Mouse (Mus musculus): ENCODE data around the gene Atp2b2. TPM values are rescaled to one million over a fixed set of nuclear protein-coding genes. Genes with fewer than 3 reads are reported as not detected.

Atp2b2 gene
- total RNA-seq, 2 experiments from 2014 or later: 7.6 to 8.4 TPM

GRCm38 (mm10) chr6:113861375-113861770, 181.0 kb downstream of the Atp2b2 start:
- DNase-seq (ENCODE audit: low spot score in 2 of 2): no peak

- no peak for DNase-seq (ENCODE audit: low spot score in 2 of 2)
These were observed 181.6 kb downstream of the Atp2b2 start for GRCm38 (mm10) chr6:113860735-113861374.

DNA sequence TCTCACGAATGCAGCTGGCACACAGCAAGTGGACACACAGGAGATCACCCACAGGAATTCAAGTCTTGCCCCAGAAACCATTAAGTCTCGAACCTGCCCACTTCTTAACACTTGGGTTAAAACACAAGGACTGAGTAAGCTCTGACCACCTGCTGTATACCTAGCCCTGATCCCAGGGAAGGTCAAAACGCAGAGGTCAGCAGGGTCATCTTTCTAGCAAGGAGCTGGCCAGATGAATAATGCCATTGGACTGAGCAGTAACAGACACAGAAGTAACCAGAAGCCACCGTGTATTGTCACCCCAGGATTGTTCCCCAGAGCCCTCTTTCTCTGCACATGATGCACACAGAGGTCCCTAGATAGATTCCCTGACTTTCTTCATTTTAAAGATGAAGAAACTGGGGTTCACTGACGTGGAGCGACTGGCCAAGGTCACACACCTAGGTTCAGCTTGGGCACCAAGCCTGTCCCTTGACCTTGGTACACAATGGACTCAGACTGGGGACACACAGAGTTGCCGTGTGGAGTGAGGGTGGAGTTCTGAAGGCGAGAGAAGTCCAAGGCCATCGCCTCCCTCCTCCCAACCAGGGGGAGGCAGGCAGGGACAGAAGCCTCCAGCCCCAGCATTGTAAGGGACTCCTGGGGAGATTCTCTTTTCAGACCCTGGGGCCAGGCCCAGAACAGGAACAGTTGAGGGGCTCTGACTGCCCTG, 182.2 kb downstream of the Atp2b2 start:
- no peak for DNase-seq (ENCODE audit: low spot score in 2 of 2)

GRCm38 (mm10) chr6:113858317-113858716, 184.1 kb downstream of the Atp2b2 start:
- no peak for DNase-seq (ENCODE audit: low spot score in 2 of 2)

DNA sequence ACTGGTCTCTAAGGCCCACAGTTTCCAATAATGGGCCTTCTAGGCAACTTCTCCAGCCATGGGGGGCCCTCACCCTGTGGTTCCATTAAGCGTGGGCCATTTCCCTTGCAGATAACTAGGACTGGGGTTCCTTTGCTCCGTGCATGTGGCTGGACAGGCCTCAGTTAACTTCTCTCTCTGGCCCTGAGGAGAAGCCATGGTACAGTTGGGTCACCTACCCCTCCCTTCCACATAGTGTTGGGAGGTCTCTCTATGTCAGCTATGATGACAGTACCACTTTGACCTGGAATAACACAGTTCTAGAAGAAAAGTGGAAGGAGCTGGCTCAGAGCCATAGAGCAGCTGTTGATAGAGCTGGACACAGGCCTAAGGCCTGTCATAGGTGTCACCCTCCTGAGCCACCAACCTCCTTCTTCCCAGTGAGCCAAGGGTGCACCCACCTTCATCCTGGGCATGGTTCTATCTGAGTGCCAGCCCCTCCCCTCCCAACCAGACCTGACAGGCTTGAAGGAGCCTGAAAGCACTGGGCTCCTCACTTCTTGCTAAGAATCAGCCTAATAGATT, 185.0 kb downstream of the Atp2b2 start:
- DNase-seq (ENCODE audit: low spot score in 2 of 2): no peak

DNA sequence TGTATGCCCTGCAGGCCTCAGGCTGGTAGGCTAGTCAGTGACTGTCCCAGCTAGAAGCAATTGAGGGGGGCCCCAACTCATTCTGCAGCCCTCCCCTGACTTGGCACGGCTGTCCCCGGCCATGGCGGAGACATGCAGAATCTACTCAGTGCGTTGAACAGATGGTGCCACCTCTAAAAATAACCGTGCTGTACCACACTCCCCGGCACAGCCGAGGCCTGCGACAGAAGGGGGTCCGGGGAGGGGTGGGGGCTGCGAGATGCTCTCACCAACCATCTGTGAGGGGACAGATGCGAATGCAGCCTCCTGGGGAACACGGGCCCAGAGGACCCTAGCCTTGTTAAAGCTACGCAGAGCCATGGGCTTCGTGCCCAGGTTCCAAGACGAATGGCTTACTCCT, 185.6 kb downstream of the Atp2b2 start:
- DNase-seq (ENCODE audit: low spot score in 2 of 2): no peak

DNA sequence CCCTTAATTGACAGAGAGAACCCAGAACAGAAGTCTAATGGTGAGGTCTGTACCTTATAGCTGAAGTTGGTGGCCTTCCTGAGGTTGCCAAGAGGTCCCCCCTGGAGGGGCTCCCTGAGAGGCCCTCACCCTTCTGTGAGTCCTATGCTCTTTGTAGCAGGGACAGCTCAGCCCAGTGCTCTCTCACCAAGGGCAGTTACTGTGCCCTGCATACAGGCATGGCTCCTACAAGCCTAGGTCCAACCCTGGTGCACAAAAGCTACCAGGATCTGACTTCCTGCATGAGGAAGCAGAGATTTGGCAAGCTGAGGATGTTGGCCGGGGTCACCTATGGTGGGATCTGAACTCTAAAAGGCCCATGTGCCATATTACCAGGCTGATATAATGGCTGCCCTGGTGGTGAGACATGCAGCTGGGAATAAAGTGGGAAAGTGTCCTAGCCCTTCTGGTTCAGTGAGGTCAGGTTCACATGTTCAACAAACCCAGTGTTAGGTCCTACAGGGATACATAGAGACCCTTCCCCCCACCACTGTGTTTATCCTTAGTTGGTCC, 186.2 kb downstream of the Atp2b2 start:
- no peak for DNase-seq (ENCODE audit: low spot score in 2 of 2)

- DNase-seq (ENCODE audit: low spot score in 2 of 2): no peak
These were observed 186.8 kb downstream of the Atp2b2 start for GRCm38 (mm10) chr6:113855581-113855980.

DNA sequence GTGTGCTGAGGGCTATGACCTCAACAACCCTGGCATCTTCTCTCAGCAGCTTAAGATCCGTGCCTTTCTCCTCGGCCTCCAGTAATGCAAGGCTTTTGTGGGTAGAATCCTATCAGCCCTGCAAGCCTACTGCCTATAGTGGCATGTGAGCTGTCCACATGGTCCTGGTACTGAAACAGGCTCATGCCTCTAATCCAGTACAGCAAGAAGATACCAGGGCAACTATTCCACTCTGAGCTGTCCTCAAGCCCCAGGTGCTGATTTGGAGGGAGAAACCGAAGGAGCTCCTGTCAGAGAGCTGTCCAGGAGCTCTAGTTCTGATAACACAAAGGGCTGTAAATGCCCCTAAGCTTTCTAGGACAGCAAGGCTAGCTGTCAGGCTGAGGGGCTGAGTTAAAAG, 190.1 kb downstream of the Atp2b2 start:
- peak; percentile 14 to 58 for DNase-seq (ENCODE audit: low spot score in 2 of 2)

DNA sequence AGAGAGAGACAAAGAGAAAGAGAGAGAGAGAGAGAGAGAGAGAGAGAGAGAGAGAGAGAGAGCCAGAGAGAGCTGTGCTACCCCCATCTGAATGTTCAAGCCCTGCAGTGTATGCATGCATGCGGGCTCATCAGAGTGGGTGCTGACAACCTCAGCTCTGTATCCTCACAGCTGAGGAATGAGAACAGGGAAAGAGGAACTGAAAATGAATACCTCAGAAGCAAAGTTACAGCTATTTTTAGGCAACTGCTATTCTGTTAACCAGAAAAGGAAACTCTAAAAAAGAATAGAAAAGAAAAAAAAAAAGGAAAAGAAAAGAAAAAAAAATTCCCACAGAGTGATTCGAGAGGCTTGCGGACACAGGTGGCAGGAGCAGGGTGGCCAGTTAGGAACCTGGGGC, 192.6 kb downstream of the Atp2b2 start:
- no peak for DNase-seq (ENCODE audit: low spot score in 2 of 2)

- DNase-seq (ENCODE audit: low spot score in 2 of 2): no peak
These were observed 193.8 kb downstream of the Atp2b2 start for GRCm38 (mm10) chr6:113848655-113849054.

GRCm38 (mm10) chr6:113847092-113847491, 195.3 kb downstream of the Atp2b2 start:
- DNase-seq (ENCODE audit: low spot score in 2 of 2): no peak

- DNase-seq (ENCODE audit: low spot score in 2 of 2): no peak
These were observed 199.2 kb downstream of the Atp2b2 start for GRCm38 (mm10) chr6:113843248-113843647.

DNA sequence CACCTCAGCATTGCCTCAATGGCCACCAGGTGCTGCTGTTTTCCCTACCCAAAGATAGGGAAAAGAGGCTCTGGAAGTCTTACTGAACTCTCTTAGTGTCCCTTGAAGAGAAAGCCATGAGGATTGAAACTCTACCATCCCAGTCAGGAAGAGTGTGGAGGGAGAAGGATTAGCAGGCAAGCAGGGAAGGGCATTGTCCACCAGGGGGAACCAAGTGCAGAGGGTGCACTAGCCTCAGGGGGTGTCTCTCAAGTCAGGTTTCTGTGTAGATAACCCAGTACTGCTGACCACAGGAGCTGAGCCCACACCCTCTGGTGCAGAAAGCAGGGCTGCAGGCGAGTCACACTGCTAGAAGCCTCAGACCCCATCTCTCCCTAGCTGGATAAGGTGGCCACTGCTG, 203.9 kb downstream of the Atp2b2 start:
- no peak for DNase-seq (ENCODE audit: low spot score in 2 of 2)

DNA sequence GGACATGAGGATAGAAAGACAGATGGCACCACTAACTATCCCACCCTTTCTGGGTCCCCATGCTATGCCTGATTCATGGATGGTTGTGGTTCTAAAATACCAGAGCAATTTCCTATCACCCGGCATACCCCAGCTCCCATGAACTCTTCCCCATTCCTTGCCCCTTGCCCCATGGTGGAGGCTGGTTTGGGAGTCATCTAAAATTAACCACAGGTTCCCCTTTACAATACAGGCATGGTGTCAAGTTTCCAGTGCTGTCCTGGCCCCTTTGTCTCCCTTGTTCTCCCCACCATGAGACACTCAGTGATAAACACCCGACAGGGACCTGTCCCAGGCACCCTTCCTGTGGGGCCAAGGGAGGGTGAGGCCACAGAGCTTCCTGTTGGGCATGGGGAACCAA, 204.7 kb downstream of the Atp2b2 start:
- DNase-seq (ENCODE audit: low spot score in 2 of 2): no peak

GRCm38 (mm10) chr6:113836545-113836944, 205.9 kb downstream of the Atp2b2 start:
- DNase-seq (ENCODE audit: low spot score in 2 of 2): no peak

DNA sequence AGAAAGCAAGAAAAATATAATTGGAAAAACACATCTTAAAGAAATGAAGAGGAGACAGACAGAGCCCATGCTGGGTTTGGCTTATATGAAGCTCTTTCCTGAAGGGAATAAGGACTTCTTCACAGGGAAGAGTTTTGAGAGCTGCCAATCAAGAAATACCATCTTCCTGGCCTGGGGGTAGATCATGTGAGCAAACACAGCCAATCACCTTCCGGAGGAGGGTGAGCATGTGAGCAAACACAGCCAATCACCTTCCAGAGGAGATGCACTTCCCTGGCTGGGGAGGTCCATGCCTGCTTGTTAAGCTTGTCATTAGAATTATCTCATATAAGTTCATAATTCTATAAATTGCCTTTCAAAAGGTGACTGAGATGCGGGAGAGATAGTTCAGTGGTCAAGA, 211.9 kb downstream of the Atp2b2 start:
- DNase-seq (ENCODE audit: low spot score in 2 of 2): no peak

DNA sequence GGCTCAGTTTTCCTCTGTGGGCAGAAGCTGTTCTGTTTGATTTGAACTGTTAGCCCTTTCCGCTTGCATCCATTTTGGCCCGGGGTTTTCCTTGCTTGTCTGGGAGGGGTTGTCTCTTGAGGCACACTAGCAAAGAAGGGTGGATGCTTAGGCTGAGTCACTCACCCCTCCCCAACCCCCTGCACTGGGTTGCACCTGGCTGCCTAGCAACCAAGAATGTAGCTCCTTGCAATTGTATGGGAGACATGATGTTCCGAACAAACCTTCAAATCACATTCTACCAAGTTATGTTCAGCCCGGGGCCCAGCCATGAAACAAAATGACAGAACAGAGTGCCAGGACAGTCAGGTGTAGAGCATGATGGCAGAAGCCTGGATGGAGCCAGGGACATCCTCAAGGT, 215.1 kb downstream of the Atp2b2 start:
- no peak for DNase-seq (ENCODE audit: low spot score in 2 of 2)

GRCm38 (mm10) chr6:113822417-113822816, 220.0 kb downstream of the Atp2b2 start:
- peak in 1 of 2 experiments; percentile 11 for DNase-seq (ENCODE audit: low spot score in 2 of 2)

GRCm38 (mm10) chr6:113816690-113817089, 225.7 kb downstream of the Atp2b2 start:
- no peak for DNase-seq (ENCODE audit: low spot score in 2 of 2)

GRCm38 (mm10) chr6:113811462-113811861, 231.0 kb downstream of the Atp2b2 start:
- no peak for DNase-seq (ENCODE audit: low spot score in 2 of 2)

GRCm38 (mm10) chr6:113810667-113811066, 231.7 kb downstream of the Atp2b2 start:
- DNase-seq (ENCODE audit: low spot score in 2 of 2): no peak

Measured in adrenal gland, postnatal 4 days (tissue).